Mouse (Mus musculus): ENCODE measurements around the gene Sec14l2. TPM values are rescaled to one million over a fixed set of nuclear protein-coding genes. Genes with fewer than 3 reads are reported as not detected.

Gene Sec14l2
- total and polyA plus RNA-seq, 3 experiments = 15.5 to 40.1 TPM; not detected in 1

GRCm38 (mm10) chr11:4153694-4154093, 30.5 kb upstream of the Sec14l2 start (continued):
- TF ChIP-seq GATA1 (IDR thresholded peaks at IDR 0.05; ENCODE audit: low read depth, low read length) (peak; percentile 80), GABPA (IDR thresholded peaks at IDR 0.05; ENCODE audit: low read depth, low read length) (no peak), NELFE (IDR thresholded peaks at IDR 0.05; ENCODE audit: low read depth, low read length) (no peak), SIN3A (IDR thresholded peaks at IDR 0.05; ENCODE audit: low read length) (peak; percentile 68), ELF1 (IDR thresholded peaks at IDR 0.05; ENCODE audit: low read depth, low read length) (0 out of 2 replicates have a peak, but pooled peaks have one; percentile 20), NRF1 (IDR thresholded peaks at IDR 0.05; ENCODE audit: insufficient read depth, low read depth, low read length, poor library complexity, severe bottlenecking) (no peak), MEF2A (IDR thresholded peaks at IDR 0.05; ENCODE audit: extremely low read depth, insufficient replicate concordance, low read depth, low read length, poor library complexity, severe bottlenecking) (peak; percentile 92; the same call in 1 of the 2 replicates), POLR2A (IDR thresholded peaks at IDR 0.05; ENCODE audit: control insufficient read depth in 1 of 2, insufficient read depth in 1 of 2, low read depth in 1 of 2, low read length in 2 of 2, poor library complexity in 1 of 2) (no peak), POLR2AphosphoS2 (IDR thresholded peaks at IDR 0.05; ENCODE audit: low read length) (no peak), CHD1 (IDR thresholded peaks at IDR 0.05; ENCODE audit: low read depth, low read length) (no peak), KAT2A (conservative IDR thresholded peaks at IDR 0.05; ENCODE audit: low read depth, low read length) (no peak), HCFC1 (IDR thresholded peaks at IDR 0.05; ENCODE audit: low read depth, low read length) (0 out of 2 replicates have a peak, but pooled peaks have one; percentile 23), E2F4 (IDR thresholded peaks at IDR 0.05; ENCODE audit: borderline replicate concordance, low read depth, low read length) (no peak), POLR2AphosphoS5 (IDR thresholded peaks at IDR 0.05; ENCODE audit: borderline replicate concordance, low read depth, low read length) (no peak), SMC3 (IDR thresholded peaks at IDR 0.05; ENCODE audit: low read depth, low read length) (no peak), ZC3H11A (IDR thresholded peaks at IDR 0.05; ENCODE audit: low read depth, low read length) (peak; percentile 6; the same call in 1 of the 2 replicates), TAL1 (IDR thresholded peaks at IDR 0.05; ENCODE audit: low read length) (no peak)

GRCm38 (mm10) chr11:4149886-4150285, 26.7 kb upstream of the Sec14l2 start:
- Histone ChIP-seq H3K9ac (ENCODE audit: control insufficient read depth, low read depth, low read length, poor library complexity, severe bottlenecking) (no peak overlapping the region), H3K9me3 (replicated peaks; ENCODE audit: insufficient read depth, low read length) (no peaks in the 10 kb centered on the region), H3K4me3 (ENCODE audit: control insufficient read depth in 1 of 2, insufficient read depth in 1 of 2, low read depth in 2 of 2, low read length in 2 of 2) (no peak overlapping the region), H3K79me2 (ENCODE audit: control insufficient read depth, insufficient read depth, low read length, poor library complexity) (no peaks in the 10 kb centered on the region), H3K4me1 (ENCODE audit: control insufficient read depth in 1 of 2, insufficient read depth in 2 of 2, low read length in 2 of 2) (peaks cover 3 to 9% of the 10 kb centered on the region in 2 experiments), H3K27me3 (ENCODE audit: control insufficient read depth in 1 of 2, insufficient read depth in 2 of 2, low read length in 2 of 2) (no peaks in the 10 kb centered on the region), H3K36me3 (ENCODE audit: control insufficient read depth in 1 of 2, insufficient read depth in 2 of 2, low read length in 2 of 2) (peaks cover 0 to 8% of the 10 kb centered on the region in 2 experiments; a peak in 2 of 4 replicates), H3K27ac (ENCODE audit: control insufficient read depth, low read depth, low read length) (no peak overlapping the region)
- no peak for DNase-seq (ENCODE audit: low read depth, low spot score)
- TF ChIP-seq USF1 (IDR thresholded peaks at IDR 0.05; ENCODE audit: low read depth, low read length) (no peak), USF2 (IDR thresholded peaks at IDR 0.05; ENCODE audit: borderline replicate concordance in 1 of 2, insufficient read depth in 1 of 2, low read depth in 1 of 2, low read length in 2 of 2) (no peak), ZMIZ1 (IDR thresholded peaks at IDR 0.05; ENCODE audit: low read depth, low read length) (no peak), MEF2A (IDR thresholded peaks at IDR 0.05; ENCODE audit: extremely low read depth, insufficient replicate concordance, low read depth, low read length, poor library complexity, severe bottlenecking) (no peak), TCF12 (IDR thresholded peaks at IDR 0.05; ENCODE audit: low read depth, low read length) (no peak)
